Mouse (Mus musculus) urinary bladder, postnatal 14 days (tissue): ENCODE measurements around the gene Scamp1.

Source experiments
- DNase-seq: peaks from one replicate; pipeline ENCODE4 v3.0.0; 2021; ENCODE audit warnings: low spot score

The Scamp1 gene

GRCm38 (mm10) chr13:94223609-94224008, 62.0 kb downstream of the Scamp1 start:
- DNase-seq, result no peak

GRCm38 (mm10) chr13:94212716-94213115, 72.9 kb downstream of the Scamp1 start:
- DNase-seq, result no peak

- no peak for DNase-seq
Measured at GRCm38 (mm10) chr13:94212179-94212578, 73.5 kb downstream of the Scamp1 start.

GRCm38 (mm10) chr13:94211236-94212119, 74.2 kb downstream of the Scamp1 start:
- no peak for DNase-seq

- no peak for DNase-seq
Measured at GRCm38 (mm10) chr13:94208892-94209291, 76.8 kb downstream of the Scamp1 start.

- no peak for DNase-seq
Measured at GRCm38 (mm10) chr13:94207973-94208372, 77.7 kb downstream of the Scamp1 start.

GRCm38 (mm10) chr13:94205234-94205633, 80.4 kb downstream of the Scamp1 start:
- peak; percentile 50 for DNase-seq

- DNase-seq, result no peak
Measured at GRCm38 (mm10) chr13:94199829-94200228, 85.8 kb downstream of the Scamp1 start.

- DNase-seq, result no peak
Measured at GRCm38 (mm10) chr13:94198616-94199015, 87.0 kb downstream of the Scamp1 start.

- no peak for DNase-seq
Measured at GRCm38 (mm10) chr13:94193227-94193626, 92.4 kb downstream of the Scamp1 start.

- no peak for DNase-seq
Measured at GRCm38 (mm10) chr13:94190386-94190785, 95.3 kb downstream of the Scamp1 start.

GRCm38 (mm10) chr13:94188200-94189086, 97.2 kb downstream of the Scamp1 start:
- no peak for DNase-seq

GRCm38 (mm10) chr13:94185631-94186030, 100.0 kb downstream of the Scamp1 start:
- DNase-seq, result no peak

- no peak for DNase-seq
Measured at GRCm38 (mm10) chr13:94184726-94185456, 100.8 kb downstream of the Scamp1 start.

GRCm38 (mm10) chr13:94183372-94184021, 102.2 kb downstream of the Scamp1 start:
- DNase-seq, result no peak

- no peak for DNase-seq
Measured at GRCm38 (mm10) chr13:94182026-94182425, 103.6 kb downstream of the Scamp1 start.

- no peak for DNase-seq
Measured at GRCm38 (mm10) chr13:94180477-94181420, 104.9 kb downstream of the Scamp1 start.

- no peak for DNase-seq
Measured at GRCm38 (mm10) chr13:94178401-94179040, 107.1 kb downstream of the Scamp1 start.

GRCm38 (mm10) chr13:94177148-94177547, 108.5 kb downstream of the Scamp1 start:
- no peak for DNase-seq
